Mouse (Mus musculus): ENCODE measurements at regions not wholly inside any gene's neighbourhood (a gene's known extent, or its start where the extent isn't known, plus 50 kb on each side); places are given as distances from the start of the nearest gene placed in this dataset.

GRCm38 (mm10) chr12:29075096-29075852 is 323.7 kb downstream of the Eipr1 start:
- TF ChIP-seq POLR2A (IDR thresholded peaks at IDR 0.05; ENCODE audit: insufficient read depth, low read length) (no peak), CTCF (IDR thresholded peaks at IDR 0.05; ENCODE audit: low read depth, low read length) (no peak), EP300 (IDR thresholded peaks at IDR 0.05; ENCODE audit: insufficient read depth, low read depth, low read length) (no peak)

All from ES-Bruce4 (cell line).